Mouse (Mus musculus): Measurements from ENCODE around the gene Atp5g2. TPM values are rescaled to one million over a fixed set of nuclear protein-coding genes. Genes with fewer than 3 reads are reported as not detected.
A peak's percentile ranks its signal among the peaks of the same experiment; 100 is the strongest.
"Not testable (repeated sequence)": the region's sequence is repeated elsewhere in the genome, so short reads cannot be mapped to it uniquely, and the experiment has no call there.

The Atp5g2 gene
- polyA plus RNA-seq, 1 experiment from 2014 or later, result 64.9 TPM

DNA sequence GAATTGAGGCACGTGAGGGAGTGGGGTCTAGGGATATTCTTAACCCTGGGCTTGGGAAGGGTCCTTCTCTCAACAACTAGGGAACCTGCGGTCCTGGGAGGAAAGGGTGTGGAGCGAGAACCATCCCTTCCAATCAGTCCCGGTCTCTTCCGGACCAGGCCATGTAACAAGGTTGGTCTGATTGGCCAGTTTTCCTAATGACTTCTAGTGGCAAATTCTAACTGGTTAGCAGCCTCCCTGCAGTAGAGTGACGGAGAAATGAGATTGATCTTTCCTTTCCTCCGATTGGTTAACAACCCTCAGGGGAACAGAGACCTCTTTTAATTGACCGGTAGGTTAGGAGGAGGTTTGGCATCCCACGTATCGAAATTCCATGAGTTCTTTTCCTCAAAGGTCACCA lies 1.4 kb upstream of the Atp5g2 start:
- H3K27me3 ChIP-seq (ENCODE audit: control insufficient read depth, insufficient read depth, low read length), result no peaks in the 10 kb centered on the region
- 3% methylated on average over 10 of the region's 10 CpGs for WGBS
- 0 out of 2 replicates have a peak, but pooled peaks cover 6% of the 10 kb centered on the region for H3K4me1 ChIP-seq (ENCODE audit: control insufficient read depth, insufficient read depth, low read length)
- no peaks in the 10 kb centered on the region for H3K36me3 ChIP-seq (ENCODE audit: control insufficient read depth, insufficient read depth, low read length)
- DNase-seq (ENCODE audit: low spot score), result peak; percentile 63
- peak; percentile 29 for ATAC-seq (ENCODE audit: insufficient read depth, low FRiP score, low TSS enrichment)
- no peak overlapping the region for H3K4me3 ChIP-seq (ENCODE audit: low read depth, low read length)
- peak overlapping the region; percentile 99 for H3K27ac ChIP-seq (ENCODE audit: low read depth, low read length)
- no peak overlapping the region for H3K9ac ChIP-seq (ENCODE audit: low read length)
- peak overlapping the region; percentile 45 for H3K4me2 ChIP-seq (ENCODE audit: low read depth)
- no peaks in the 10 kb centered on the region for H3K9me3 ChIP-seq (ENCODE audit: control insufficient read depth, low read length)

DNA sequence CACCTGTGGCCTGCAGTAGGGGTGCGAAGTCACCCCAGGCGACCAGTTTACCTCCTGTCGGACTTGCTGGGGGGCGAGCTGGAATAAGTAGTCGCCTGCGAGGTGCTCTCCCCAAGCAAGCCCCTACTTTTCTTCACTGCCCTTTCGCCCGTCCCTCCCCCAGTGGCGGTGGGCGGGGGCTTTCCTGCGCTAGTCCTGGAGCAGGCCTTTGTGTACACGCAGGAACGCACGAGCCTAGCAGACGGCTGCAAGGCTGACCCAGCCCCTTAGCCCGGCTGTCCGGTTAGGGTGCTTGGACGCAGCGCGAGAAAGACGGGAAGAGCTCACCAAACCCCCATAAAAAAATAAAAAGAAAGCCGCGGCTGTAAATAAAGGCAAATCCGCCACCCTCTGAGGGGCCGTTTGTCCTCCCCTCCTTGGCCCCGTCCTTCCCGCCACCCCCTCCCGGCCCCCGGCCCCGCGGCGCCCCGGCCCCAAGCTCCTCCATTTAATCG lies 384 bp downstream of the Atp5g2 start:
- Histone ChIP-seq H3K4me1 (ENCODE audit: control insufficient read depth, insufficient read depth, low read length) (0 out of 2 replicates have a peak, but pooled peaks cover 6% of the 10 kb centered on the region), H3K27me3 (ENCODE audit: control insufficient read depth, insufficient read depth, low read length) (no peaks in the 10 kb centered on the region)

GRCm38 (mm10) chr15:102670767-102671575 lies 1.2 kb downstream of the Atp5g2 start:
- peak overlapping the region; percentile 87 for H3K4me2 ChIP-seq (ENCODE audit: low read depth)
- peak; percentile 99 for DNase-seq (ENCODE audit: low spot score)
- peak; percentile 71 for ATAC-seq (ENCODE audit: insufficient read depth, low FRiP score, low TSS enrichment)
- under 1% methylated on average over 53 of the region's 53 CpGs for WGBS
- 0 out of 2 replicates have a peak, but pooled peaks cover 6% of the 10 kb centered on the region for H3K4me1 ChIP-seq (ENCODE audit: control insufficient read depth, insufficient read depth, low read length)
- H3K27me3 ChIP-seq (ENCODE audit: control insufficient read depth, insufficient read depth, low read length), result no peaks in the 10 kb centered on the region
- no peaks in the 10 kb centered on the region for H3K9me3 ChIP-seq (ENCODE audit: control insufficient read depth, low read length)
- H3K4me3 ChIP-seq (ENCODE audit: low read depth, low read length), result peak overlapping the region; percentile 73
- peak overlapping the region; percentile 97 for H3K9ac ChIP-seq (ENCODE audit: low read length)
- H3K27ac ChIP-seq (ENCODE audit: low read depth, low read length), result peak overlapping the region; percentile 99
- H3K36me3 ChIP-seq (ENCODE audit: control insufficient read depth, insufficient read depth, low read length), result peaks cover 6% of the 10 kb centered on the region

More for the DNA sequence above, 384 bp downstream of the Atp5g2 start:
- H3K4me2 ChIP-seq (ENCODE audit: low read depth), result peak overlapping the region; percentile 45
- WGBS, result under 1% methylated on average over 26 of the region's 34 CpGs
- no peaks in the 10 kb centered on the region for H3K9me3 ChIP-seq (ENCODE audit: control insufficient read depth, low read length)
- H3K4me3 ChIP-seq (ENCODE audit: low read depth, low read length), result peak overlapping the region; percentile 39
- DNase-seq (ENCODE audit: low spot score) (peak; percentile 88), ATAC-seq (ENCODE audit: insufficient read depth, low FRiP score, low TSS enrichment) (peak; percentile 70)
- H3K9ac ChIP-seq (ENCODE audit: low read length), result peak overlapping the region; percentile 82
- H3K27ac ChIP-seq (ENCODE audit: low read depth, low read length), result peak overlapping the region; percentile 99
- peaks cover 6% of the 10 kb centered on the region for H3K36me3 ChIP-seq (ENCODE audit: control insufficient read depth, insufficient read depth, low read length)

DNA sequence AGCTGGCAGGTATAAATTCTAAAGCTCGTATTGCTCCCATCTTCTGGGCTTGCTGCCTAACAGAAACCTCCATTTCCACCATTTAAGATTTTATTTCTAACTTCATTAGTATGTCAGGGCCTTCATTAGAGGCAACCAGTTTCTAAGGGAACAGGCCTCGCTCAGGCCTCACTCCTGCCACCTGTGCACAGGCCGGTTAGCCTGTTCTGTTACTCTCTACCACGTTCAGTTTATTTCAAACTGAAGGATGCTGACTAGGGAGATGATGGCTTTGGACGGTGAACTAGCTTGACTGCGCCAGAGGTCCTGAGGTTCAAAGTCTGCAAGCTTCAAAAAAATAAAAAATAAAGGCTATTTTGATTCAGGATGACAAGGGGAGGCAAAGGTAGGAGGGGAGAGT lies 1.9 kb downstream of the Atp5g2 start:
- WGBS, result 18% methylated on average over 6 of the region's 6 CpGs
- Histone ChIP-seq H3K4me3 (ENCODE audit: low read depth, low read length) (peak overlapping the region; percentile 73), H3K27me3 (ENCODE audit: control insufficient read depth, insufficient read depth, low read length) (no peaks in the 10 kb centered on the region), H3K4me2 (ENCODE audit: low read depth) (peak overlapping the region; percentile 87), H3K4me1 (ENCODE audit: control insufficient read depth, insufficient read depth, low read length) (0 out of 2 replicates have a peak, but pooled peaks cover 6% of the 10 kb centered on the region), H3K9ac (ENCODE audit: low read length) (peak overlapping the region; percentile 97), H3K27ac (ENCODE audit: low read depth, low read length) (peak overlapping the region; percentile 99), H3K9me3 (ENCODE audit: control insufficient read depth, low read length) (no peaks in the 10 kb centered on the region), H3K36me3 (ENCODE audit: control insufficient read depth, insufficient read depth, low read length) (peaks cover 6% of the 10 kb centered on the region)
- ATAC-seq (ENCODE audit: insufficient read depth, low FRiP score, low TSS enrichment) (no peak), DNase-seq (ENCODE audit: low spot score) (no peak)

GRCm38 (mm10) chr15:102669571-102669970 lies 2.6 kb downstream of the Atp5g2 start:
- Histone ChIP-seq H3K36me3 (ENCODE audit: control insufficient read depth, insufficient read depth, low read length) (peaks cover 6% of the 10 kb centered on the region), H3K9me3 (ENCODE audit: control insufficient read depth, low read length) (no peaks in the 10 kb centered on the region), H3K4me2 (ENCODE audit: low read depth) (peak overlapping the region; percentile 87; the same call in 1 of the 2 replicates), H3K27me3 (ENCODE audit: control insufficient read depth, insufficient read depth, low read length) (no peaks in the 10 kb centered on the region), H3K4me1 (ENCODE audit: control insufficient read depth, insufficient read depth, low read length) (0 out of 2 replicates have a peak, but pooled peaks cover 6% of the 10 kb centered on the region), H3K4me3 (ENCODE audit: low read depth, low read length) (peak overlapping the region; percentile 73; the same call in 1 of the 2 replicates), H3K27ac (ENCODE audit: low read depth, low read length) (no peak overlapping the region), H3K9ac (ENCODE audit: low read length) (peak overlapping the region; percentile 35)
- 85% methylated on average over 8 of the region's 8 CpGs for WGBS
- ATAC-seq (ENCODE audit: insufficient read depth, low FRiP score, low TSS enrichment), result no peak
- no peak for DNase-seq (ENCODE audit: low spot score)

GRCm38 (mm10) chr15:102665494-102665893 lies 6.7 kb downstream of the Atp5g2 start:
- peaks cover 18% of the 10 kb centered on the region for H3K36me3 ChIP-seq (ENCODE audit: control insufficient read depth, insufficient read depth, low read length)
- no peaks in the 10 kb centered on the region for H3K9me3 ChIP-seq (ENCODE audit: control insufficient read depth, low read length)
- ATAC-seq (ENCODE audit: insufficient read depth, low FRiP score, low TSS enrichment) (no peak), DNase-seq (ENCODE audit: low spot score) (peak; percentile 31)
- WGBS, result 61% methylated on average over 4 of the region's 4 CpGs
- H3K9ac ChIP-seq (ENCODE audit: low read length), result no peak overlapping the region
- H3K4me3 ChIP-seq (ENCODE audit: low read depth, low read length), result no peak overlapping the region
- H3K27me3 ChIP-seq (ENCODE audit: control insufficient read depth, insufficient read depth, low read length), result no peaks in the 10 kb centered on the region
- no peak overlapping the region for H3K4me2 ChIP-seq (ENCODE audit: low read depth)
- H3K4me1 ChIP-seq (ENCODE audit: control insufficient read depth, insufficient read depth, low read length), result no peaks in the 10 kb centered on the region
- H3K27ac ChIP-seq (ENCODE audit: low read depth, low read length), result no peak overlapping the region

DNA sequence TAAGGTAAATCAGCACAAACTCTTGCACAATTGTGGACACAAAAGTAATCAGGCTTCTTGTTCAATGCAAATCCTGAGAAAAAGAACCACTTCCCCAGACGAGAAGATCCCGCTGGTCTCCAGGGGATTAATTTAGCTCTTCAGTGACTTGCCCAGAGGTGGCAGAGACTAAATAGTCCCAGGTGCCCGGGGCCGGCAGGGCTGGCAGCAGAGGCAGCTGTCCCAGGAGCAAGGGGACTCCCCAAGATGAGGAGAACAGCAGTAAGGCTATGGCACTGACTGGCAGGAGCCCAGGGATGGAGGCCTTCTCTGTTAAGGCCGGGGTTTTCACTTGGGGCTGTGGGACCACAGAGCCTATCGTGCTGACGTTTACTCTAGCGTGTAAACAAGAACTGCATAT lies 8.3 kb downstream of the Atp5g2 start:
- Histone ChIP-seq H3K27ac (ENCODE audit: low read depth, low read length) (no peak overlapping the region), H3K27me3 (ENCODE audit: control insufficient read depth, insufficient read depth, low read length) (no peaks in the 10 kb centered on the region), H3K36me3 (ENCODE audit: control insufficient read depth, insufficient read depth, low read length) (peaks cover 18% of the 10 kb centered on the region), H3K9ac (ENCODE audit: low read length) (no peak overlapping the region), H3K9me3 (ENCODE audit: control insufficient read depth, low read length) (no peaks in the 10 kb centered on the region), H3K4me1 (ENCODE audit: control insufficient read depth, insufficient read depth, low read length) (no peaks in the 10 kb centered on the region), H3K4me3 (ENCODE audit: low read depth, low read length) (no peak overlapping the region), H3K4me2 (ENCODE audit: low read depth) (no peak overlapping the region)
- WGBS, result 91% methylated on average over 8 of the region's 8 CpGs
- DNase-seq (ENCODE audit: low spot score) (no peak), ATAC-seq (ENCODE audit: insufficient read depth, low FRiP score, low TSS enrichment) (no peak)

DNA sequence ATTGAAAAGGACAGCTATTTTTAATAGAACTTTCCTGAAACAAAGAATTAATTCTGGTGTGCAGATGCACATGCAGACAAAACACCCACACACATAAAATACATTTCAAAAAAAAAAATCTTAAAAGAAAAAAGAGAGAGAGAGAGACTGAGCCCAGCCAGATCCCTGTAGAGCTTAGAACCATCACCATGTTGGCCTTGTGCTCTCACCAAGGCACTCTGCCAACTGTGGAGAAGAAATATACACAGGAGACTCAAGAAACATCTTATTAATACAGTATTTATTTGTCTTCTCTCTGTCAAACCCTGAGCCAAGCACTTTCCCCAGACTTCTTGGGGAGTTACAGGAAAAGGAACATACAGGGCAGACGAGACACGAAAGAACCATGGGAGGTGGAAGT lies 9.6 kb downstream of the Atp5g2 start:
- not testable (repeated sequence) for H3K4me2 ChIP-seq (ENCODE audit: low read depth); H3K27ac ChIP-seq (ENCODE audit: low read depth, low read length); H3K9me3 ChIP-seq (ENCODE audit: control insufficient read depth, low read length); ATAC-seq (ENCODE audit: insufficient read depth, low FRiP score, low TSS enrichment); H3K4me1 ChIP-seq (ENCODE audit: control insufficient read depth, insufficient read depth, low read length); DNase-seq (ENCODE audit: low spot score); H3K9ac ChIP-seq (ENCODE audit: low read length); H3K4me3 ChIP-seq (ENCODE audit: low read depth, low read length); H3K27me3 ChIP-seq (ENCODE audit: control insufficient read depth, insufficient read depth, low read length)
- peaks cover 14% of the 10 kb centered on the region for H3K36me3 ChIP-seq (ENCODE audit: control insufficient read depth, insufficient read depth, low read length)
- WGBS, result no CpG with 5 or more reads among the region's 2 CpGs

Data from neural tube, embryonic 11.5 days (tissue).